Mouse (Mus musculus) myocyte (in vitro differentiated cells): ENCODE measurements at regions not wholly inside any gene's neighbourhood (a gene's known extent, or its start where the extent isn't known, plus 50 kb on each side); places are given as distances from the start of the nearest gene placed in this dataset.

Experiments used
- CEBPB ChIP-seq: IDR thresholded peaks from 2 replicates; pipeline ENCODE4 v1.6.1; 2011; ENCODE audit warnings: mild to moderate bottlenecking, moderate library complexity; ENCODE audit not compliant: poor library complexity, insufficient read depth, severe bottlenecking
- E2F4 ChIP-seq: IDR thresholded peaks from one replicate; pipeline ENCODE4 v1.6.1; 2011; ENCODE audit warnings: mild to moderate bottlenecking, control low read depth, moderate library complexity; ENCODE audit not compliant: insufficient read depth
- MYOG ChIP-seq, 3 experiments: IDR thresholded peaks; one replicate each; pipeline ENCODE4 v1.6.1; 2011; ENCODE audit warnings: control low read depth in 2 of 3, low read depth in 2 of 3, mild to moderate bottlenecking in 2 of 3; ENCODE audit not compliant: insufficient read length in 2 of 3, control insufficient read depth in 1 of 3, insufficient read depth in 1 of 3
- USF1 ChIP-seq: IDR thresholded peaks from one replicate; pipeline ENCODE4 v1.6.1; 2011; ENCODE audit warnings: low read depth, mild to moderate bottlenecking, control low read depth, moderate library complexity

DNA sequence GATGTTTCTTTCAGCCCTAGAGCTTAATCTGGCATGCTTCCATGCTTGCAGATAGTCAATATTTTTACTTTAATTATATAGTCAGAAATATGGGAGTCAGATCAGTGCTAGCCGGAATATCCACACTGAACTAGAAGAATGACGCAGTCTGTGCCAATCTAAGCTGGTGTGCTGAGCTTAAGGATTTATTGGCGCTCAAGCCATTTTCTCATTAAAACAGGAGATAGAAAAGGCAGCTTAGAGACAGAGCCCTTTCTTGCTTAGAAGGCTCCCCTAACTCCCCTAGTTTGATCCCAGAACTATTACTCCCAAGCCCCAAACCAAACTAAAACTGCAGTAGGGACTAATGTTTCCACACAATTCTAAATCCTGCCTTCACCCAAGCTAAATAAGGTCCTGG, 180.9 kb downstream of the Edem1 start:
- TF ChIP-seq CEBPB (no peak), E2F4 (no peak), USF1 (no peak), MYOG (IDR thresholded peaks at IDR 0.05; ENCODE audit: control insufficient read depth in 1 of 3, insufficient read depth in 1 of 3, insufficient read length in 2 of 3, low read depth in 2 of 3) (no peak)
